8 mouse cellular contexts compared by ENCODE assay signal in the genomic region with DNA sequence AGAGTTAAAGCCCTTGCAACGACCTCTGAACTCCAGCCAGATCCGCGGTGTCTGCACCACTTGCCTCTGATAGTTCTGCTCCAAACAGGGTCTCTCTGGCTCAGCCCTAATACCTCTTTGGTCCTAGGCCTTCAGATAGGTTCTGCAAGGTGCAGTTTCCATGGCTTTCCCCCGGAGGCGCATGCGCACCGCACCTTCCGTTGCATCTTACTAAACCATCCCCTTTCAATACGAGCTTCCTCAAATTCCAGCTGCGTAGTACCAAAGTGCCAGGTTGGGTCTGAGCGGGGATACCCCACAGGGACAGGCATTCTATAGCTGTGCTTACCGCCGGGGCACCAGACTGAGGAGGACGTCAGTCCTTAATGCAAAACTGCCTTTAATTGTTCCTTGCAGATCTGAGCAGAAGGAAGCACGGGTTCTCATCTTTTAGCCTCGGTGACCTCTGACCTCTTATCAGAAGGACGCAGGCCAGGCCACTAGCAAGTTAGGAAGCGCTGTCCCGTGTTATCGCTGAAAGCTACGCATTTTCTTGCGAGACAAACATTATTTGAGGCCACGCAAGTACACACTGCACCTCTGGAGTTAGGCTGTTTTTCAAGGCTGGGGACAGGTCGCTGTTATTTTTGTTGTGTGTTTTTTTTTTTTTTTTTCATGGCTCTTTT.
DNase-seq lines count a peak whose midpoint lies in the region; ATAC-seq lines count a peak whose summit lies in the region.

No protein-coding gene starts in this region.

- H3K27ac ChIP-seq in hindbrain, embryonic 11.5 days (ENCODE audit: low read depth, low read length), result no peak overlapping the region
- H3K27ac ChIP-seq in kidney, embryonic 15.5 days, result no peak overlapping the region

- H3K4me1 ChIP-seq in hindbrain, embryonic 11.5 days (replicated peaks; ENCODE audit: control insufficient read depth, insufficient read depth, low read length), result peaks cover 7% of the 10 kb centered on the region; the same call in 1 of the 2 replicates
- peaks cover 13% of the 10 kb centered on the region for H3K4me1 ChIP-seq in kidney, embryonic 15.5 days

- H3K36me3 ChIP-seq in hindbrain, embryonic 11.5 days (ENCODE audit: control insufficient read depth, insufficient read depth, low read length), result no peaks in the 10 kb centered on the region
- H3K36me3 ChIP-seq in kidney, embryonic 15.5 days, result no peaks in the 10 kb centered on the region

- DNase-seq in frontal cortex, postnatal 14 days (ENCODE audit: low spot score in 2 of 2), result peak; percentile 47 to 49
- peak; percentile 34 for DNase-seq in T-cell, adult 2 months (ENCODE audit: low spot score)
- peak; percentile 58 for DNase-seq in hindbrain, embryonic 11.5 days (ENCODE audit: low spot score)
- DNase-seq in naive thymus-derived CD4-positive, alpha-beta T cell, adult 2 months (ENCODE audit: low read depth), result peak; percentile 71
- no peak for DNase-seq in adipocyte (ENCODE audit: low spot score)
- DNase-seq in urinary bladder, postnatal 10 days (ENCODE audit: low spot score), result no peak

- no peak for ATAC-seq in frontal cortex, adult (ENCODE audit: low TSS enrichment)
- no peak for ATAC-seq in hindbrain, embryonic 11.5 days (ENCODE audit: low FRiP score)
- ATAC-seq in kidney, embryonic 15.5 days (replicated peaks; ENCODE audit: low FRiP score), result no peak

- H3K9me3 ChIP-seq in hindbrain, embryonic 11.5 days (ENCODE audit: control insufficient read depth, low read length), result no peaks in the 10 kb centered on the region
- no peaks in the 10 kb centered on the region for H3K9me3 ChIP-seq in kidney, embryonic 15.5 days (replicated peaks)

- WGBS in hindbrain, embryonic 11.5 days, result 11% methylated on average over 24 of the region's 24 CpGs
- WGBS in kidney, embryonic 15.5 days, result 17% methylated on average over 24 of the region's 24 CpGs

- peak overlapping the region; percentile 32 for H3K4me2 ChIP-seq in hindbrain, embryonic 11.5 days (replicated peaks; ENCODE audit: low read depth, low read length)
- H3K4me2 ChIP-seq in kidney, embryonic 15.5 days, result no peak overlapping the region

- H3K27me3 ChIP-seq in hindbrain, embryonic 11.5 days (ENCODE audit: control insufficient read depth, insufficient read depth, low read length), result peaks cover 7% of the 10 kb centered on the region; the same call in 1 of the 2 replicates
- H3K27me3 ChIP-seq in kidney, embryonic 15.5 days, result peaks cover 55% of the 10 kb centered on the region

- no peak overlapping the region for H3K4me3 ChIP-seq in hindbrain, embryonic 11.5 days (ENCODE audit: low read depth, low read length)
- H3K4me3 ChIP-seq in kidney, embryonic 15.5 days (replicated peaks), result no peak overlapping the region

- H3K9ac ChIP-seq in hindbrain, embryonic 11.5 days (ENCODE audit: low read depth, low read length), result no peak overlapping the region
- H3K9ac ChIP-seq in kidney, embryonic 15.5 days, result no peak overlapping the region

Comparison
In these comparisons a context has a peak if more than half of its experiments do, and no peak if none do; other contexts are left out.
1. DNase-seq: peak in frontal cortex, postnatal 14 days (2 of 2), T-cell, adult 2 months (single experiment), hindbrain, embryonic 11.5 days (single experiment) and naive thymus-derived CD4-positive, alpha-beta T cell, adult 2 months (single experiment); none in adipocyte (single experiment) and urinary bladder, postnatal 10 days (single experiment).